Mouse (Mus musculus) T-helper 2 cell (primary cell): ENCODE measurements at regions not wholly inside any gene's neighbourhood (a gene's known extent, or its start where the extent isn't known, plus 50 kb on each side); places are given as distances from the start of the nearest gene placed in this dataset.

Source experiments
- in situ Hi-C: fragments of 300-600 bp; cut with MboI, MseI; formaldehyde crosslinking; loops from one replicate; pipeline ENCODE4 v1.15.1; 2025; ENCODE audit warnings: high pct_unique_total_duplicates

DNA sequence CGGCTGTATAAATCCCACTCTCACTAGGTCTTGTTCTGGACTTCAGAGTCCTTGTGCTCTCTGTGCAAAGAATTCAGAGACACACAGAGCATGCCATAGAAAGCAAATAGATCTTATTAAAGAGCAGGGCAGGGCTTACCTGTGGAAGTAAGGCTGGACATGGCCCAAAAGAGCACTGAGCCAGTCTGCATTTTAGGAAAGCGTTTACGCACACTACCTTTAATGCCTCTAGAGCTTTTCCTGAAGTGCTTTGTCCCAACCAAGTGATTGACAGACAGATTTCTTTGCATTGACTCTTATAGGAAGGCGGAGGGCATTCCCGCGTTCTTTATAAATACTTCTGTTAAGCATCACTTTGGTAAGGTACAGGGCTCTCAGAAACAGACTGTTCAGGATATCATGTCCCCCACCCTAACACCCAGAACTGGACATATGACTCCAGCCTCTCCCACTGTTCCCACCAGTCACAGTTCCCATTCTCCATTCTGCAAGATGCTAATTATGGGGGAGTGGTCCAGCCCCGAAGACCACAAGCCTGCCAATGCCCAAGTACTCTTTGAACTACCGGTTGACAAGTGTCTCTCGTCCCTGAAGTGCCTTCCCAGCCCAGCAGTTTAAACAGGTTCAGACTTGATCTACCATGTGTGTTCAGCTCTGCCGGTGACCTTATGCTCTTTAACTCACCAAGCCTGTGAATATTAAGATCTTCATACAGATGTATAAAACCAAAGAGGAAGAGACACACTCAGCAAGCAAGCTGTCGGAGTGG lies 369.7 kb downstream of the Etnk1 start:
- in situ Hi-C loops = no loop called here

DNA sequence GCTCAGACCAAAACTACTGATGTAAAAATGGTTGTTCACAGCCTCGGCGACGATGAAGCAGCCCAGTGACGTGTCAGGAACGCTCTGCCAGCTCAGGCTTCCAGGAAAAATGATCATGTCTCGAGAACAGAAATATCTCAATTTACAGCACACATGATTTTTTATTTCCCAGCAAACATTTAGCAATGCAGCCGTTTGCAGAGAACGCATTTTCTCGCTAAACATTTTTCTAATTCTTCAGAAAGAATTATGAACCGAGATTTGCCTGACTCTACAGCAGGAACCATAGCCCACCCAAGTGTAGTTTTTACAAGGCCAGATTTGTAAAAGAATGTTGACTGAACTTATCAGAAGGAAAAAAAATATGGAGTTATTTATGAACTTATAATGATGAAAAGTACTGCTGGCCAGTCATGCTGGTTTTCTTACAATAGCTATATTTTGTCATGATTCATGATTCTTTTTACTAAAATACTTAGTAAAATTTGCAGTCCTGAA lies 380.4 kb downstream of the Etnk1 start:
- in situ Hi-C loops = no loop called here

DNA sequence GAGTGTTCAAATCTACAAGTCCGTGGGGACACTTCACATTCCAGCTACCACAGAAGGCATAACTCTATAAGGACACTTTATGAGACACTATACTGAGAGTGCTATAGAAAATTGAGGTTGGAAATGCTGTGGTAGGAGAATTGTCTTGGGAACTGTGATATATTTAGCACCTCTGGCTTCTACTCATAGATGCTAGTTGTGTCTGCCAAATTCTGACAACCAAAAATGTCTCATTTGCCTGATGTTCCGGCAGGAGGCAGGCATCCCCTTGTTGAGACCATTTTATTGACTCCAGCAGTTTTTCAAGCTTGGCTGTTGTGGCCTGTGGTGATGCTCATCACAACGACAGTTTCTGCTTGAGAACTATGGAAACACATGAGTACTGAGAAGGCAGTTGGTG lies 387.9 kb downstream of the Etnk1 start:
- in situ Hi-C loops = no loop called here

DNA sequence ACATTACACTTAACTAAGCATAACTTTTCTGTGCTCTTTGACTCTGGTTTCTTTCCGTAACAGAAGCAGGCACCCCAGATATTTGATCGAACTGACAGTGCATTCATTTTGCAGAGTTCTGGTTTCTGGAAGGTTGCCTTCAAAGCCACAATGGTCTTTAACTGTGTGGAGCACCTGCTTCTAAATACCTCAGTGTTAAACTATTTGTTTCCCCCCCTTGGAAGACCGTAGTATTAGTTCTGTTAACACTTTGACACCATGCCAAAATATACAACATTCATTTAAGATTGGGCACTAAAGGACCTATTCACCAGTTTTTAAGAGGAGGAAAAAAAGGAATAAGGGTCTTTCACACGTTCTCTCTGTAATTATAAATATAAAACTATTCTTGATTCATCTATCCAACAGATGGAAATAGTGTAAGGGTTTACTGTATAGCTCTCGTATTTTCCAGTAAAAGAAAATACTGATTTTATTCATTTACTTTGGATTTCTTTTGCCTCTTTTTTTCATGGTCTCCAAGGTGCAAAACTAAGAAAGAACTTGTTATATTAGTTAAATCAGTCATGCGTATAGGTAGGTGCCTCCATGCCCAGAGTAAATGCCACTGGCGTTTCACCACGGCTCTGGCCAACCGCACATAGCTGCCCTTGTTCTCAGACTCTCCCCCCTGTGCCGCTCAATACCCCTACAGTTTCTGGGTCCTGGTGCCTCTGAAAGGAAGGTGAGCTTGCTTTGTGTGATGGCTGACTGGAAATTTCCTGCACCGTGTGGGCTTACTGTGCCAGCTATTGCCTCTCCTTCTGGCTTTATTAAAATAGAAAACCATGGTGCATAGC lies 391.2 kb downstream of the Etnk1 start:
- in situ Hi-C loops = no loop called here

DNA sequence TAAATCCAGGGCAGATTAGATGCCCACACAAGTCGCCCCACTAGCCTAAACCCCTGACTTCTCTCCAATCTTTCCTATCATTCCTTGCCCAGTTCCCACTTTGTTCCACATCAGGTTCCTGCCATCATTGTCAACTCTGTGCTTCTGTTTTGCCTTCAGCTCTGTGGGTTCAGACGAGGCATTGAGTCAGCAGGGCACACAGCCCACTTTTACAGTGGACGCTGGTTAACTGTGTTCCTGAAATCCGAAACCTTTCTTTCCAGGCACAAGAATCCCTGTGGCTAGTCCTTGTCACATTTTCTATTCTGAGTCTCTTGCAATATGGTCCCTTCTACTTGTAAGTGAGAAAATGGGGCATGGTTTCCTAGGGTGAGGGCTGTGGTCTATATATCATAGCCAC lies 392.3 kb downstream of the Etnk1 start:
- in situ Hi-C loops = no loop called here

DNA sequence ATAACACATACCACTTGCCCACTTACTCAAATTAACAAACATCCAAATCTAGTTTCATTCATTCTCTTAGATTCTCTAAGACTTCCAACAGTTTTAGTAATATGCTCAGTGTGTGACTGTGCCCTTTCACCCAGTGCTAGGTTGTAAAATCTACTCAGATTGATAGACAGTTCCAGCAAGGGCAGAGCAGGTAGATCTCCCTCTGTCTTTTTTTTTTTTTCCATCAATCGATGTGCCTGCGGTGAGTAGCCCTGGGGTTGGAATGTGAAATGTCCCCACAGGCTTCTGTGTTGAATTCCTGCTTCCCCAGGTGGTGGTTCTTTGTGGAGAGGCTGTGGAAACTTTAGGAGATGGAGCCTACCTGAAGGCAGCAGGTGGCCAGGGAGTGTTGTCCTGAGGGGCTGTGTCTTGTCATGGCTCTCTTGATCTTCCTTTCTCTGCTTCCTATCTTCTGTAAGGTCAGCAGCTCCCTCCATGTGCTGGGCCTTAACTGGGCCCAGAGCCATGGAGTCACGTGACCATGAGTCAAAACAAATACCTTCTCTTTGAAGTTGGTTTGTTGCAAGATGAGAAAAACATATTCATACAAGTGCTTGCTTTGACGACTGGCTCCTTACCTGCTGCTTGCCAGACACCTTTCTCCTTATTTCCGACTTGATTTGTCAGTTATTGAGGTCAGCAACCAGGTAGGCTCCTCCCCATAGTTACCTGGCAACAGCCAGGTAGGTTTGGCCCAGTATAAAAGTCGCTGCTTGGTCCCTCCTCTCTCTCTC lies 394.5 kb downstream of the Etnk1 start:
- in situ Hi-C loops = no loop called here

DNA sequence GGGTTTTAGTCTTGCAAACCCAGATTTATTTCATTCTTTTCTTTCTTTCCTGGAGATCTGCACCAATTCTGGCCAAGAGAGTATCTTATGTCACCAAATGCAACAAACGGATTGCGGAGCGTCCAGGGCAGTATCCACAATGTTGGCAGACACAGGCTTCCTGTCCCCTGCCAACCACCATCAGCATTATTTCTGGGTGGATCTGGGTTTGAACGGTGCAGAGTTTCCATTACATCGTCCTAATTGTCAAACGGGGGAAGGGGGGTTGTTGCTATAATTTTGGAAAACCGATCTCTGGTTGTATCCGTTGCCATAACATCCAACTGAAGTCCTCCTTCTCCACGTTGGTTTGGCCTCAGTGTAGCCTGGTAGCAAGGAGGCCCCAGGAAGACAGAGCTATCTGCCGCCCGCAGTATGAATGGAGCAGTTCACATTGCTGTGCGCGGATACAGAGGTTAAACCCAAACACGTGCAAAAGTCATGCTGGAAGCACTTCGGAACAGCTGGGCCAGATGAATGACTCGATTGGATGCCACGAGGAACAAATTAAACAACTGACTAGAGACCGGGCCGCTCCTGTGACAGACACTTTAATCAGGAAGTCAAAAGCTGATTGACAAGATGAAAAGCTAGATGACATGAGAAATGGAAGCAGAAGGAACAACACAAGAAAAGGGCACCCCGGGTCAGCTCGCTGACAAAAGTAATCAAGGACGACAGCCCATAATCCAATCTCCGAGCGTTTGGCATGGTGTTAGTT lies 404.5 kb downstream of the Etnk1 start:
- in situ Hi-C loops = no loop called here

DNA sequence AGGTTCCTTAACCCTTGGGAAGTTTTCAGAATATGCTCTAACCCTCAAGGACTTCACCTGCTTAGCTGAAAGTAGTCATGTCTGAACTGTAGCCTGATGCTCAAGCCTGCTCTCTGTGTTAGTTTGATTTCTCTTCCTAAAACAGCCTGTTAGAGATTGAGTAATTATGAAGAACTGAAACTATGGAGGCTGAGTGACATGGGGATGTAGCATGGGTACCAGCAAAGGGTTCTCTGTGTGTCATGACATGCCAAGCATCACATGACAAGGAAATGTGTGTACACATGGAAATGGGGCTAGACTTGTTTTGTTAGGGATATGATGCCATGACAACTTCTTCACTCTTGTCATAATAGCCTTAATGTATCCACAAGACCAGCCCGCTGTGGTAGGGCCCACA lies 412.2 kb downstream of the Etnk1 start:
- in situ Hi-C loops = no loop called here

DNA sequence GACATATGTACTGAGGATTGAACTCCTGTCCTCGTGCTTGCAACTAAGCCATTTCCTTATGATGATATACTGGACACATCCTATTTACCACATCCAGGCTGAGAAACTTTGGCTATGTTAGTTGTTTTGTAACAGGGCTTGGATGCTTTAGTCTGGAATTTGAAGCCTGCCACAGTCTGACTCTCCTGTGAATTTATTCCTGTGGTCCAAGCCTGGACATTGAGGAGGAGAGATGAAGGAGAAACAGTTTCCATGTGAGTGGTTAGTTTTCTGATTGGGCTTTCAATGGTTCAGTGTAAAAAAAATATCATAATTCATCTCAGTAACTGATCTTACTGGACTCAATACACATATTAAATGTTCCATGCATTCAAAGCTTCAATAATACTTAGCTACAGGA lies 422.6 kb downstream of the Etnk1 start:
- in situ Hi-C loops = no loop called here

DNA sequence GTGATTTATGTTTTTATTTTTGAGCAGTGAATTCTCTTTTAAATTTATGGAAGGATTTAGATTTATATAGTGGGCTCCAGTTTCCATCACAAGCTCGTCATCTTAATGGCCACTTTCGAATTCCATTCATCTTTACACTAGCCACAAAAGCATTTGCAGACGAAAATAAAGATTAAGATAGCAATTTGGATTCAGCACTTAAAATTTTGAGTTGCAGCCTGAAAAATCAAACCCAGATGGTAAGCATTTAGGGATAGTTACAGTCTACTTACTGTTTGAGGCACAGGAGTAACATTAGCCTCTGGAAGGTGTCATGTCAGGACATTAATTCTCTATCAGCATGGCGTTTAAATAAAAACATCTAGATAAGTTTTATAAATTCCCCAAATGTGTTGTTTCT lies 423.2 kb downstream of the Etnk1 start:
- in situ Hi-C loops = no loop called here

DNA sequence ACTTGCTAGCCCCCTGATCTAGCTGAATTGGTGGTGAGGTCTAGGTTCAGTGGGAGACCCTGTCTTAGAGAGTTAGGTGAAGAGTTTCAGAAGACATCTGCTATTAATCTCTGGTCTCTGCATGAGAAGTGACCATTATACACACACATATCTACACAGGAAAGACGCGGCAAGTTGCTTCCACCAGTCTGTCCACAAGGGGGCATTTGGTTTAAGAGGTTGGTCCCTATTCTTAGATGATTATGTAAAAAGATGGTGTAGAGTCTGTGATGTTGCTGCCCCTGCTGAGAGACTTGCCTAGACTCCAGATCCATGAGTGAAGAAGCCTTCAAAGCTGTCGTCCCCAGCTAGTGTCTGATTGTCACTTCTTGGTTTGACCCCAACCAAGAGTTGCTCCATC lies 425.5 kb downstream of the Etnk1 start:
- in situ Hi-C loops = no loop called here

DNA sequence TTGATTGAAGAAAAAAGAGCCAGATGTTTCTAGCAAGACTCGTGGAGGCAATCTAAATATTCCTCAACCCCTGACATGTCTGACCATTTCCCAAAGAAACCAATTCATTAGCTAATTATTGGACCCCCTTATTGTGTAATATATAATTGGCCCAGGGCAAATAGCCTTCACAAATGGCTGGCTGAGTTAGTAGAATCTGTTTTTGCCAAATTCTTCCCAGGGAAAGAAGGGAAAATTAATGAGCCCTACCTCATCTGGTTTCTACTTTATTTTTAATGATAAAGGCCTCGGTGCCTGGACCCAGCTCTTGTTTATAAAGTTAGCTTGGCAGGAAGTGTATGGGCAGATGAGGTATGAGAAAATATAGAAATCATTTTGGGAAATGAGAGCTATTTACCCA lies 428.5 kb downstream of the Etnk1 start:
- in situ Hi-C loops = no loop called here

DNA sequence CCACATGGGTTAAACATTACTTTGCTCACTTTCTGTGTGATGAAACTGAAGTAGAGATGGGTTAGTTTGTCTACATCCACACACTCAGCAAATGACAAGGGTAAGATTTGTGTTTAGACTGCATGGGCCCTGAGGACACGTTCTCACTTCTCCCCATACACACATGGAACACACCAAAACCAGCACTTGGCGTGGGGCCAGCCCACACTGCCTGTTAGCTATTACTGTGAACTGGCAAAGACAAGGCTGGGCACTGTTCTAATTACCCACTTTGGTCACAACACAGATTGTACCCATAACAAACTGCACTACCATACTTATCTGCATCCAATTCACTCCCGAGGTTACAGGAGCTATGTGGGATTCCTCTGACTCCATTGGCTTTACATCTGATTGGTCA lies 430.4 kb downstream of the Etnk1 start:
- in situ Hi-C loops = no loop called here

DNA sequence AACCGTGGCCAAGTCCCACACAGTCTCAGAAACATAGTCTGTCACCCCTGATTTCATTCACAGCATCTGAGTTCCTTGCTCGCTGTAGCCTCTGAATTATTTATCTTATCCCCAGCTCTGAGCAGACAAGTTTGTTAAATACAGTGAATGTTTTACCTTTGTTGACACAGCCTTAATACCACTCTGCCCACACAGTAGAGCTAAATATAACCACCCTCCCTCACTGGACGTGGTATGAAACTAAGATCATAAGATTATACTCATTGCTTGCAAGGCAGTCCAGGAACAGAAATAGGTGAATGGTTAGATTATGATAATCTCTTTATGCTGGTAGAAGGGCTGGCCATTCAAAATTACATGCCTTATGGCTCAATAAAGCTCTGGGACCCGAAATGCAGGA lies 431.9 kb downstream of the Etnk1 start:
- in situ Hi-C loops = no loop called here

DNA sequence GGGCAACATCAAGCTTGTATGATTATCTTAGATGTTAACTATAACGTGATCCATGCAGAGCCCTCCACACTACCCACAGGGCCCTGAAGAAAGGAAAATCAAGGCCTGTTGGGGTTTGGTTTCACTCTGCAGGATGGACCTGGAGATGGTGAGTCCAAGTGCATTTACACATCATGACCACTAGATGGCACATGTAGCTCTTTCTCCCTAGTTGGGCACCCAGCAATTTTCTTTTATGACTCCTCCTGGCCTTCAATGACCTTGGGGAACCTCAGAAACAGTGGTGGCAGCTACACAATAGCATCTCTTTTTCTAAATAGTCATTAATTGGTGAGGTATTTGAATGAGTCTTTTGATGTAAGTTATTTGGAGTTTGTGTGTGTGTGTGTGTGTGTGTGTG lies 442.1 kb downstream of the Etnk1 start:
- in situ Hi-C loops = no loop called here

DNA sequence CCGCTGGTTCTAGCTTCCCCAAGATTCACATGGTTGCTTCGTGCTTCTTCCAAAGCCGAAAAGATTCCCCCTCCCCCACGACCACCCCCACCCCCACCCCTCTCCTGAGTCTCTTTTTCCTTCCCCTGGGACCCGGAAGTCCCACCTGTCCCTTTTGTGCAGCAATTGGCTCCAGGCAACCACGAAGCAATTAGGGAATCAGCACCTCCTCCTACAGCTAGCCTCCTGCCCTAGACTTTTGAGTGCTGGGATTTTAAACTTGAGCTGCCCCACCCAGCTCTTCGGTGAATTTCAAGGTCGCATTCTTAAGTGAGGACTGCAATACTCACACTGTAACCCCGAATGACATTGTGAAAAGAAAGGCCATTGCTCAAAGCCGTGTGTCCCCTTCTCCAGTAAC lies 445.9 kb downstream of the Etnk1 start:
- in situ Hi-C loops = no loop called here

DNA sequence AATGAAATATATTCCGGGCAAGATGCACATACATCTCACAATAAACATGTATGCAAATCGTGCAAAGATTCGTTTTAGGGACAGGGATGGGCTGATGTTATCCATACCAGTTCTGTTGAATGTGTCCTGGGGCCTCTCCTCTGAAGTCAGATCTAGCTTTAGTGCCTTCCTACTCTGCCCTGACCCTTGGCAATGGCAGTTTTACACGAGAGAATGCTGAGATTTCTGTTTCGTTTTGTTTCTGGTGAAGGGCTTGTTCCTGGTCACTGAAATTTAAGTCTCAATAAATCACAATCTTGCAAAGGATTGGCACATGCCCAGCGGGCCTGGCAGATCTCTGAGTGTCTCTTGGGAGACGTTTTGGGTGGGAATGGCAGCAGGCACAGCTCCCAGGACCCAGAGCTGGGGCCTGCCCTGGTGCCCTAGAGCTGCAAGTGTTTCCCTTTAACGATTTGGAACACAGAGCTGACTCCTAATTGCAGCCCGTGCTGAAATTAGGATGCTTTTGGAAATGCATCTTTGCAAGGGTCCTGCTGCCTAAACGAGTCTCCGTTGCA lies 447.5 kb downstream of the Etnk1 start:
- in situ Hi-C loops = no loop called here

DNA sequence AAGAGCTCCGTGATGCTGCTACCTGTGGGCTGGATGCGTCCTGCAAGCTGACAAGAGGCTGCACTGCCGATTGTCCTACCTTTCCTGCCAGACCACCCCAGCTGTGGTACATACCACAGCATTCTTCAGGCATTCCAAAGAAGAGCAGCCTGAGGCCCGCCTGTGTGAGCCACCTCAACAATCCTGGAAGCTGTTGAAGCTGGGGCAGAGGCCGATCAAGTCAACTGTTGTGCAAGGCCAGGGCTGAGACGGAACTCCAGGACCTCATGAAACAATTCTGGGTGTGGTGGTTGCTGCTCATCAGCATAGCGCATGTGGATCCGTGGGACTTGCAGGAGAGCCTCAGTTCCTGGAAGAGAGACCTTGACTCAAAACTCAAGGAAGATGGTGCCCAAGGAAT lies 448.3 kb downstream of the Etnk1 start:
- in situ Hi-C loops = no loop called here

DNA sequence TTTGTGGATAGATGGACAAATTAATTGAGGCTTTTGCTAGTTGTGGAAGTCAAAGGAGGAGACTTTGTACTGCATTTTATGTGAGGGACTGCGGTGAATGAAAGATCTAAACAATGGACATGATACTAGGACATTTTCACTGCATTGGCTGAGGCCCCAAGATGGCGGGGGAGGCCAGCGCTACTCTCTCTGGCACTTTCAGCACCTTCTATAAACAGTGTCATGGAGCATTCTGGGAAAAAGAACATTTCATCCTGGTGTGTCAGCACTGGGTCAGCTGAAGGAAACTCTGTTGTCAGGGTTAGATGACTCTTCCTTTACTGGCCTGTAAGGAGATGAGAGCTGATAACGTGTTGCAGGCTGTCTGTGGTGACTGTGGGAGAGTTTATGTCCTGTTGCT lies 449.4 kb downstream of the Etnk1 start:
- in situ Hi-C loops = no loop called here

DNA sequence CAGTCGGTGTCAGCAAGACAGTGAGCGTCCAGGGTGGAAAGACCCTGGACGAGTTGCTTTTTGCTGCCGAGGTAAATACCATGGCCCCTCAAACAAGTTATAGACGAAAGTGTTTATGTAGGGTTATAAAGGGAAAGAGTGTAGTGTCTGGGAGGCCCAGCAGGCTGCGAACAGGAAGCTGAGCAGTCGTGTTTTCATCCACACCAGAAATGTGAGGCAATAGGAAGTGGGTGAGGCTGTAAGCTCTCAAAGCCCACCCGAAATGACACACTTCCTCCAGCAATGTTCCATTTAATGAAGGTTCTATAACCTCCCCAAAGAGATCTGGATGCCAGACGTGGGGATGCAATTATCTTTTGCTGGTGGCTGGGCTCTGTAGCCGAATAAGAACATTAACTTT lies 451.5 kb downstream of the Etnk1 start:
- in situ Hi-C loops = no loop called here

DNA sequence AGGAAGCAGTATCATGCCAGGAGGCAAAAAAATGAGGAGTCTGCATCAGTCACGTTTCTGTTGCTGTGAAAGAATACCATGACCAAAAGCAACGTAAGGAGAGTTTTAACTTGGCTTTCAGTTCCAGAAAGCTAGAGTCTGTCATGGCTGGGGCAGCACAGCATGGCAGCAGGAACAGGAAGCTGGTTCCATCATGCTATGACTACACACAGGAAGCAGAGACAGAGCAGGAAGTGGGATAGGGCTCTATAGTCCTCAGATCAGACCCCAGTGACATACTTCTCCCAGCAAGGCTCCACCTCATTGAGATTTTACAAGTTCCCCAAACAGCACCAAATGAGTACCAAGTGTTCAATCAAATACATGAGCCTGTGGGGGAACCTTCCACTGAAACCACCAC lies 453.6 kb downstream of the Etnk1 start:
- in situ Hi-C loops = no loop called here
